9 mouse cellular contexts compared by ENCODE assay signal in the genomic region with DNA sequence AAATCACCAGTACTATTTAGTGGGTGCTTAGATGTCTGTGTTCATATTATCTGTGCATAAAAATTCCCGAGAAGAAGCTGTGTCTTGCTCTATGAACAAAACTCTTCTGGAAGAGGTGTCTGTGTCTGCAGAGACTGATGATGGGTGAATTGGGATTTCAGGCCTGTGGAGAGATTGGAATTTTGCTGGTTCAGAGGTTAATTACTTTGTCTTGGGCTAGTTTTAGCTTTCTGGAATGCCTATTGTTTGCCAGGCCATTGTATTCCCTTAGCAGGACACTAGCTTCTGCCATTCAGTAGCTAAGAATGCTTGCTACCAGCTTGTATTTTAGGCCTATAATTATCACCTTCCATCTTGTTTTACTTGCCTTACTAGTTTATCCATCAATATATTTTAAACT.
DNase-seq lines count a peak whose midpoint lies in the region; ATAC-seq lines count a peak whose summit lies in the region.
"Had no signal": no experiment of that assay in that cellular context is flagged by ENCODE, and none has a peak within 500 bp of the region (broad histone marks: within the 10 kb centered on the region; RNA-seq: fewer than 3 reads in every experiment).

No protein-coding gene starts in this region.

- no peaks in the 10 kb centered on the region for H3K36me3 ChIP-seq in embryonic facial prominence, embryonic 13.5 days
- H3K36me3 ChIP-seq in hindbrain, embryonic 13.5 days = no peaks in the 10 kb centered on the region
- no peaks in the 10 kb centered on the region for H3K36me3 ChIP-seq in midbrain, embryonic 16.5 days (ENCODE audit: control insufficient read depth, insufficient read depth, low read length)

- no peak for ATAC-seq in embryonic facial prominence, embryonic 13.5 days (ENCODE audit: insufficient number of reproducible peaks, insufficient read depth, low FRiP score, low TSS enrichment, low read depth)
- no peak for ATAC-seq in hindbrain, embryonic 13.5 days (ENCODE audit: low FRiP score)
- no peak for ATAC-seq in midbrain, embryonic 16.5 days
- no peak for ATAC-seq in megakaryocyte, adult 5-6 weeks (ENCODE audit: poor library complexity, severe bottlenecking)

- no peak overlapping the region for H3K4me2 ChIP-seq in embryonic facial prominence, embryonic 13.5 days
- H3K4me2 ChIP-seq in hindbrain, embryonic 13.5 days = no peak overlapping the region
- H3K4me2 ChIP-seq in midbrain, embryonic 16.5 days (ENCODE audit: low read length) = no peak overlapping the region

- no peaks in the 10 kb centered on the region for H3K27me3 ChIP-seq in embryonic facial prominence, embryonic 13.5 days
- no peaks in the 10 kb centered on the region for H3K27me3 ChIP-seq in hindbrain, embryonic 13.5 days
- no peaks in the 10 kb centered on the region for H3K27me3 ChIP-seq in midbrain, embryonic 16.5 days (ENCODE audit: control insufficient read depth, insufficient read depth, low read depth, low read length)

- 5% methylated on average over 1 of the region's 1 CpGs for WGBS in embryonic facial prominence, embryonic 13.5 days
- WGBS in hindbrain, embryonic 13.5 days = 4% methylated on average over 1 of the region's 1 CpGs
- 10% methylated on average over 1 of the region's 1 CpGs for WGBS in midbrain, embryonic 16.5 days

- peak; percentile 43 for DNase-seq in embryo, embryonic 10.5 days (ENCODE audit: low spot score)
- DNase-seq in c-Kit-positive CD71-positive TER-119-positive erythroid progenitor cells, embryonic 14.5 days (ENCODE audit: low spot score) = no peak
- no peak for DNase-seq in spleen, postnatal 4 days (ENCODE audit: low spot score in 2 of 2)
- DNase-seq in left cerebral cortex, adult 9 months (ENCODE audit: low spot score in 2 of 2) = no peak
- DNase-seq: kidney, adult 11 months had no signal

- no peaks in the 10 kb centered on the region for H3K9me3 ChIP-seq in embryonic facial prominence, embryonic 13.5 days
- H3K9me3 ChIP-seq in hindbrain, embryonic 13.5 days = no peaks in the 10 kb centered on the region
- no peaks in the 10 kb centered on the region for H3K9me3 ChIP-seq in midbrain, embryonic 16.5 days (replicated peaks; ENCODE audit: control insufficient read depth, low read length, poor library complexity, severe bottlenecking)

- no peak overlapping the region for H3K4me3 ChIP-seq in embryonic facial prominence, embryonic 13.5 days
- no peak overlapping the region for H3K4me3 ChIP-seq in hindbrain, embryonic 13.5 days
- H3K4me3 ChIP-seq in midbrain, embryonic 16.5 days (ENCODE audit: low read depth, low read length) = no peak overlapping the region

- 0 out of 2 replicates have a peak overlapping the region, but pooled peaks have one; percentile 77 for H3K27ac ChIP-seq in embryonic facial prominence, embryonic 13.5 days
- H3K27ac ChIP-seq in hindbrain, embryonic 13.5 days = peak overlapping the region; percentile 91
- H3K27ac ChIP-seq in midbrain, embryonic 16.5 days (ENCODE audit: low read length) = peak overlapping the region; percentile 89

- no peak overlapping the region for H3K9ac ChIP-seq in embryonic facial prominence, embryonic 13.5 days
- H3K9ac ChIP-seq in hindbrain, embryonic 13.5 days = peak overlapping the region; percentile 43
- H3K9ac ChIP-seq in midbrain, embryonic 16.5 days (ENCODE audit: low read depth, low read length) = no peak overlapping the region; the same call in 1 of the 2 replicates

- peaks cover 10% of the 10 kb centered on the region for H3K4me1 ChIP-seq in embryonic facial prominence, embryonic 13.5 days
- H3K4me1 ChIP-seq in hindbrain, embryonic 13.5 days (replicated peaks) = peaks cover 17% of the 10 kb centered on the region
- H3K4me1 ChIP-seq in midbrain, embryonic 16.5 days (ENCODE audit: control insufficient read depth, insufficient read depth, low read length) = peaks cover 12% of the 10 kb centered on the region
